Mouse (Mus musculus) cerebellum, adult 2 months (tissue): ENCODE measurements around the gene Ap4m1. TPM values are rescaled to one million over a fixed set of nuclear protein-coding genes. Genes with fewer than 3 reads are reported as not detected.

Experiments
- DNase-seq, 2 experiments: peaks; one replicate each; pipeline ENCODE4 v3.0.0; 2021
- H3K27ac ChIP-seq: fragments of 200-500 bp; 2 replicates; pipeline ENCODE4 v1.5.1; 2012; ENCODE audit warnings: low read length, control low read depth, inconsistent platforms; ENCODE audit not compliant: insufficient read depth
- H3K27me3 ChIP-seq: fragments of 200-500 bp; 2 replicates; pipeline ENCODE4 v1.6.1; 2012; ENCODE audit warnings: inconsistent platforms, mild to moderate bottlenecking, low read length, moderate library complexity; ENCODE audit not compliant: control insufficient read depth, insufficient read depth
- H3K4me1 ChIP-seq: fragments of 200-500 bp; 2 replicates; pipeline ENCODE4 v1.6.1; 2011; ENCODE audit warnings: low read length; ENCODE audit not compliant: control insufficient read depth, insufficient read depth
- H3K4me3 ChIP-seq: fragments of 200-500 bp; replicated peaks from 2 replicates; pipeline ENCODE3; 2011; ENCODE audit warnings: mild to moderate bottlenecking, low read depth, low read length, control low read depth; ENCODE audit not compliant: insufficient read depth
- CTCF ChIP-seq: fragments of 200-500 bp; IDR thresholded peaks from 2 replicates; pipeline ENCODE4 v1.5.1; 2011; ENCODE audit warnings: low read depth, mild to moderate bottlenecking, control low read depth, low read length, moderate library complexity, borderline replicate concordance; ENCODE audit not compliant: insufficient read depth
- POLR2A ChIP-seq: fragments of 200-500 bp; IDR thresholded peaks from 2 replicates; pipeline ENCODE4 v1.6.1; 2011; ENCODE audit warnings: low read length, control low read depth, borderline replicate concordance; ENCODE audit not compliant: insufficient read depth
- WGBS: fragments of 180-500 bp; shearing (Covaris S2); methylation state at CpG from one replicate; pipeline ENCODE4 v1.1.7; 2018; 5-methylcytosine and 5-hydroxymethylcytosine counted together
- polyA plus RNA-seq: library from polyadenylated mRNA; depleted of rRNA; stranded (reverse); fragments of >200 nt; gene quantifications from 2 replicates; pipeline ENCODE4 v1.2.3, GENCODE M21; 2012; rRNA removed

Gene Ap4m1
- polyA plus RNA-seq, 1 experiment, result 25.8 TPM

GRCm38 (mm10) chr5:138219864-138220263 is 48.1 kb downstream of the Ap4m1 start:
- 73% methylated on average over 2 of the region's 2 CpGs for WGBS
- no peak for TF ChIP-seq CTCF
- TF ChIP-seq POLR2A, result no peak
- H3K27ac ChIP-seq, result no peak overlapping the region
- no peak overlapping the region for H3K4me3 ChIP-seq
- no peaks in the 10 kb centered on the region; the same call in 1 of the 2 replicates for H3K27me3 ChIP-seq
- DNase-seq, result no peak
- H3K4me1 ChIP-seq, result no peaks in the 10 kb centered on the region

GRCm38 (mm10) chr5:138222111-138222510 is 50.3 kb downstream of the Ap4m1 start:
- WGBS, result 25% methylated on average over 4 of the region's 4 CpGs
- H3K27me3 ChIP-seq, result no peaks in the 10 kb centered on the region; the same call in 1 of the 2 replicates
- no peak overlapping the region for H3K4me3 ChIP-seq
- DNase-seq, result peak; percentile 59 to 72
- TF ChIP-seq POLR2A, result no peak
- TF ChIP-seq CTCF, result peak; percentile 75
- no peak overlapping the region for H3K27ac ChIP-seq
- no peaks in the 10 kb centered on the region for H3K4me1 ChIP-seq

- no peaks in the 10 kb centered on the region; the same call in 1 of the 2 replicates for H3K27me3 ChIP-seq
- H3K4me1 ChIP-seq, result no peaks in the 10 kb centered on the region
- no peak for TF ChIP-seq POLR2A
- no peak for TF ChIP-seq CTCF
- 43% methylated on average over 3 of the region's 3 CpGs for WGBS
- no peak overlapping the region for H3K4me3 ChIP-seq
- H3K27ac ChIP-seq, result no peak overlapping the region
- DNase-seq, result no peak
Measured at GRCm38 (mm10) chr5:138223287-138223686, 51.5 kb downstream of the Ap4m1 start.

GRCm38 (mm10) chr5:138225700-138226099 is 53.9 kb downstream of the Ap4m1 start, which contains the start of gene Nxpe5:
Gene Nxpe5, plus strand, starts transcription at chr5:138225898.
- H3K27me3 ChIP-seq, result no peaks in the 10 kb centered on the region; the same call in 1 of the 2 replicates
- TF ChIP-seq CTCF (no peak), POLR2A (no peak)
- 45% methylated on average over 2 of the region's 2 CpGs for WGBS
- H3K4me3 ChIP-seq, result no peak within 1 kb of the TSS
- H3K27ac ChIP-seq, result no peak within 1 kb of the TSS
- no peak for DNase-seq
- no peaks in the 10 kb centered on the region for H3K4me1 ChIP-seq

- Histone ChIP-seq H3K4me1 (no peaks in the 10 kb centered on the region), H3K27me3 (no peaks in the 10 kb centered on the region; the same call in 1 of the 2 replicates), H3K27ac (no peak overlapping the region), H3K4me3 (no peak overlapping the region)
- TF ChIP-seq CTCF, result no peak
- no peak for TF ChIP-seq POLR2A
- DNase-seq, result no peak
- WGBS, result 71% methylated on average over 4 of the region's 4 CpGs
Measured at GRCm38 (mm10) chr5:138226491-138226890, 54.7 kb downstream of the Ap4m1 start.

GRCm38 (mm10) chr5:138227367-138227766 is 55.6 kb downstream of the Ap4m1 start:
- no peak overlapping the region for H3K27ac ChIP-seq
- H3K4me1 ChIP-seq, result no peaks in the 10 kb centered on the region
- no peak overlapping the region for H3K4me3 ChIP-seq
- TF ChIP-seq CTCF (no peak), POLR2A (no peak)
- 65% methylated on average over 2 of the region's 2 CpGs for WGBS
- DNase-seq, result no peak
- H3K27me3 ChIP-seq, result no peaks in the 10 kb centered on the region; the same call in 1 of the 2 replicates

GRCm38 (mm10) chr5:138228026-138228425 is 56.2 kb downstream of the Ap4m1 start:
- H3K4me1 ChIP-seq, result no peaks in the 10 kb centered on the region
- DNase-seq, result no peak
- no peaks in the 10 kb centered on the region; the same call in 1 of the 2 replicates for H3K27me3 ChIP-seq
- no peak overlapping the region for H3K4me3 ChIP-seq
- H3K27ac ChIP-seq, result no peak overlapping the region
- 54% methylated on average over 3 of the region's 3 CpGs for WGBS
- TF ChIP-seq CTCF, result peak; percentile 39; the same call in 1 of the 2 replicates
- no peak for TF ChIP-seq POLR2A

- no peaks in the 10 kb centered on the region for H3K4me1 ChIP-seq
- no peak for DNase-seq
- H3K27ac ChIP-seq, result no peak overlapping the region
- no peak for TF ChIP-seq POLR2A
- no peak for TF ChIP-seq CTCF
- H3K27me3 ChIP-seq, result no peaks in the 10 kb centered on the region
- WGBS, result 92% methylated on average over 3 of the region's 3 CpGs
- no peak overlapping the region for H3K4me3 ChIP-seq
Measured at GRCm38 (mm10) chr5:138229511-138229910, 57.7 kb downstream of the Ap4m1 start.

Other genes starting within 250 kb of the Ap4m1 start
- gene Gjc3, start 208.9 kb upstream of the Ap4m1 start, polyA plus RNA-seq, result 75.6 and 85.7 TPM in 2 replicates
- gene Azgp1, start 190.5 kb upstream of the Ap4m1 start, polyA plus RNA-seq, result 0.08 and 0.21 TPM in 2 replicates
- gene Smok3a, start 150.7 kb upstream of the Ap4m1 start, polyA plus RNA-seq, result not detected in 2 replicates
- not detected in 2 replicates for gene Smok3b, start 150.6 kb upstream of the Ap4m1 start, polyA plus RNA-seq
- gene Smok3c, start 118.8 kb upstream of the Ap4m1 start, polyA plus RNA-seq, result not detected in 2 replicates
- gene Zkscan1, start 86.9 kb upstream of the Ap4m1 start, polyA plus RNA-seq, result 16.8 and 17.4 TPM in 2 replicates
- 19.0 and 19.2 TPM in 2 replicates for gene Zscan21, start 55.1 kb upstream of the Ap4m1 start, polyA plus RNA-seq
- gene Zfp113, start 16.3 kb upstream of the Ap4m1 start, polyA plus RNA-seq, result 3.8 and 4.2 TPM in 2 replicates
- gene Cops6, start 10.9 kb upstream of the Ap4m1 start, polyA plus RNA-seq, result 147 and 158 TPM in 2 replicates
- 23.0 and 24.5 TPM in 2 replicates for gene Mcm7, start 420 bp downstream of the Ap4m1 start, polyA plus RNA-seq
- gene Taf6, start 15.4 kb downstream of the Ap4m1 start, polyA plus RNA-seq, result 52.7 and 54.8 TPM in 2 replicates
- 17.3 and 18.3 TPM in 2 replicates for gene Cnpy4, start 15.5 kb downstream of the Ap4m1 start, polyA plus RNA-seq
- 7.4 and 7.5 TPM in 2 replicates for gene Mblac1, start 22.3 kb downstream of the Ap4m1 start, polyA plus RNA-seq
- gene Nxpe5, start 53.9 kb downstream of the Ap4m1 start, polyA plus RNA-seq, result not detected in 2 replicates
- 168 and 176 TPM in 2 replicates for gene Lamtor4, start 83.5 kb downstream of the Ap4m1 start, polyA plus RNA-seq
- 90.1 and 92.0 TPM in 2 replicates for gene BC037034, start 92.0 kb downstream of the Ap4m1 start, polyA plus RNA-seq
- 1.5 and 2.0 TPM in 2 replicates for gene Gal3st4, start 100.8 kb downstream of the Ap4m1 start, polyA plus RNA-seq
- gene Gm43720, start 108.0 kb downstream of the Ap4m1 start, polyA plus RNA-seq, result 0.03 and 0.05 TPM in 2 replicates
- 4.6 and 4.7 TPM in 2 replicates for gene Gpc2, start 108.0 kb downstream of the Ap4m1 start, polyA plus RNA-seq
- gene Stag3, start 108.2 kb downstream of the Ap4m1 start, polyA plus RNA-seq, result 1.9 and 2.5 TPM in 2 replicates
- 0.10 TPM in 1 of 2 replicates, not detected in the other for gene Pvrig, start 170.0 kb downstream of the Ap4m1 start, polyA plus RNA-seq